Mouse (Mus musculus) testis, adult 2 months (tissue): ENCODE results near the gene Zfhx3. TPM values are rescaled to one million over a fixed set of nuclear protein-coding genes. Genes with fewer than 3 reads are reported as not detected.

Experiments
- H3K27ac ChIP-seq: fragments of 200-500 bp; 2 replicates; pipeline ENCODE4 v1.5.1; 2012; ENCODE audit warnings: low read depth, low read length; ENCODE audit not compliant: control insufficient read depth, insufficient read depth
- H3K27me3 ChIP-seq: fragments of 200-500 bp; 2 replicates; pipeline ENCODE4 v1.6.1; 2012; ENCODE audit warnings: mild to moderate bottlenecking, low read length, moderate library complexity; ENCODE audit not compliant: control insufficient read depth, insufficient read depth
- H3K36me3 ChIP-seq: fragments of 200-500 bp; 2 replicates; pipeline ENCODE4 v1.6.1; 2012; ENCODE audit warnings: mild to moderate bottlenecking, low read length; ENCODE audit not compliant: control insufficient read depth, insufficient read depth
- H3K4me1 ChIP-seq: fragments of 200-500 bp; 2 replicates; pipeline ENCODE4 v1.6.1; 2012; ENCODE audit warnings: low read length; ENCODE audit not compliant: control insufficient read depth, insufficient read depth
- H3K4me3 ChIP-seq: fragments of 200-500 bp; 2 replicates; pipeline ENCODE4 v1.5.1; 2012; ENCODE audit warnings: low read depth, mild to moderate bottlenecking, low read length, moderate library complexity, mixed read lengths; ENCODE audit not compliant: control insufficient read depth
- CTCF ChIP-seq: fragments of 200-500 bp; IDR thresholded peaks from 2 replicates; pipeline ENCODE4 v1.5.1; 2012; ENCODE audit warnings: low read depth, mild to moderate bottlenecking, inconsistent platforms, low read length, moderate library complexity; ENCODE audit not compliant: control insufficient read depth, insufficient read depth, insufficient replicate concordance
- POLR2A ChIP-seq: fragments of 200-500 bp; IDR thresholded peaks from 2 replicates; pipeline ENCODE4 v1.6.1; 2012; ENCODE audit warnings: low read depth, mild to moderate bottlenecking, inconsistent platforms, low read length, moderate library complexity; ENCODE audit not compliant: control insufficient read depth
- polyA plus RNA-seq: library from polyadenylated mRNA; depleted of rRNA; stranded (reverse); fragments of >200 nt; gene quantifications from 2 replicates; pipeline ENCODE4 v1.2.3, GENCODE M21; 2012

Gene Zfhx3
- polyA plus RNA-seq, 1 experiment: 11.9 TPM

GRCm38 (mm10) chr8:108481167-108481815, 538.8 kb downstream of the Zfhx3 start:
- Histone ChIP-seq H3K4me3 (no peak overlapping the region), H3K4me1 (no peaks in the 10 kb centered on the region; the same call in 1 of the 2 replicates), H3K27me3 (no peaks in the 10 kb centered on the region), H3K27ac (no peak overlapping the region), H3K36me3 (no peaks in the 10 kb centered on the region)
- TF ChIP-seq POLR2A (no peak), CTCF (no peak)

GRCm38 (mm10) chr8:108496101-108496500, 553.7 kb downstream of the Zfhx3 start:
- no peak overlapping the region for H3K27ac ChIP-seq
- H3K36me3 ChIP-seq: no peaks in the 10 kb centered on the region
- H3K4me3 ChIP-seq: no peak overlapping the region
- H3K4me1 ChIP-seq: no peaks in the 10 kb centered on the region
- no peaks in the 10 kb centered on the region for H3K27me3 ChIP-seq
- TF ChIP-seq CTCF (no peak), POLR2A (no peak)

GRCm38 (mm10) chr8:108506779-108507178, 564.3 kb downstream of the Zfhx3 start:
- no peaks in the 10 kb centered on the region for H3K36me3 ChIP-seq

GRCm38 (mm10) chr8:108507769-108508168, 565.3 kb downstream of the Zfhx3 start:
- H3K4me1 ChIP-seq: no peaks in the 10 kb centered on the region
- no peak overlapping the region for H3K4me3 ChIP-seq
- H3K27me3 ChIP-seq: no peaks in the 10 kb centered on the region
- TF ChIP-seq CTCF (no peak), POLR2A (no peak)
- no peak overlapping the region for H3K27ac ChIP-seq
- no peaks in the 10 kb centered on the region for H3K36me3 ChIP-seq

More at GRCm38 (mm10) chr8:108506779-108507178, 564.3 kb downstream of the Zfhx3 start:
- no peaks in the 10 kb centered on the region for H3K27me3 ChIP-seq
- no peak overlapping the region for H3K4me3 ChIP-seq
- no peak overlapping the region for H3K27ac ChIP-seq
- no peaks in the 10 kb centered on the region for H3K4me1 ChIP-seq
- no peak for TF ChIP-seq POLR2A
- TF ChIP-seq CTCF: no peak

- Histone ChIP-seq H3K27ac (no peak overlapping the region), H3K4me1 (no peaks in the 10 kb centered on the region), H3K27me3 (no peaks in the 10 kb centered on the region), H3K4me3 (no peak overlapping the region), H3K36me3 (no peaks in the 10 kb centered on the region)
- no peak for TF ChIP-seq CTCF
- TF ChIP-seq POLR2A: no peak
These were observed 568.3 kb downstream of the Zfhx3 start for GRCm38 (mm10) chr8:108510641-108511325.

- H3K4me1 ChIP-seq: no peaks in the 10 kb centered on the region
- H3K4me3 ChIP-seq: no peak overlapping the region
- no peaks in the 10 kb centered on the region for H3K36me3 ChIP-seq
- TF ChIP-seq POLR2A: no peak
- no peak for TF ChIP-seq CTCF
- no peak overlapping the region for H3K27ac ChIP-seq
- no peaks in the 10 kb centered on the region for H3K27me3 ChIP-seq
These were observed 575.7 kb downstream of the Zfhx3 start for GRCm38 (mm10) chr8:108518116-108518515.

GRCm38 (mm10) chr8:108522050-108522449, 579.6 kb downstream of the Zfhx3 start:
- Histone ChIP-seq H3K4me3 (no peak overlapping the region), H3K36me3 (no peaks in the 10 kb centered on the region)
- no peak for TF ChIP-seq CTCF
- no peak for TF ChIP-seq POLR2A

More at GRCm38 (mm10) chr8:108522050-108522449, 579.6 kb downstream of the Zfhx3 start:
- no peaks in the 10 kb centered on the region for H3K4me1 ChIP-seq
- no peak overlapping the region for H3K27ac ChIP-seq
- H3K27me3 ChIP-seq: no peaks in the 10 kb centered on the region
